Mouse (Mus musculus) olfactory bulb, adult 2 months (tissue): ENCODE data around the gene Cwc22.

Experiments used
- CTCF ChIP-seq: fragments of 200-500 bp; IDR thresholded peaks from 2 replicates; pipeline ENCODE4 v1.5.1; 2012; ENCODE audit warnings: low read depth, mild to moderate bottlenecking, low read length, moderate library complexity; ENCODE audit not compliant: insufficient read depth
- POLR2A ChIP-seq: fragments of 200-500 bp; IDR thresholded peaks from 2 replicates; pipeline ENCODE4 v1.6.1; 2012; ENCODE audit warnings: mild to moderate bottlenecking, low read depth, low read length, moderate library complexity; ENCODE audit not compliant: insufficient read depth

DNA sequence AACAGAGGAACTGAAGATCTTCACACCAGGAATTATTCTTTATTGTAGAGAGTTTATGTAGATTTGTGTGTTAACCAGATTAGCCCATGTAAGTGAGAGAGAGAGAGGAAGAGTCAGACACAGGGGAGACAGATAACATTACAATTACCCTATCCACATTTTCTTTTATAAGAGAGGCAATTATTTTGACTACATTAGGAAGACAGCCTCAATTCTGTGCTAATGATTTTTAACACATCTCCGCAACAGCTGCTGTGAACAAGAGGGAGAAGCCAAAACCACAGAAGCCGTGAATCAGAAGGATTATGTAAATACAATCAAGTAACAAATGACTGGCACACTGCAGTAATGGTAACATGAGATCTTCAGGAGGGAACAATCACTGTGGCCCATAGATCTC lies 12.5 kb downstream of the Cwc22 start:
- TF ChIP-seq CTCF (no peak), POLR2A (no peak)
